Mouse (Mus musculus): ENCODE results near the gene H2afj. TPM values are rescaled to one million over a fixed set of nuclear protein-coding genes. Genes with fewer than 3 reads are reported as not detected.
"Not testable (repeated sequence)": the region's sequence is repeated elsewhere in the genome, so short reads cannot be mapped to it uniquely, and the experiment has no call there.

The H2afj gene
- 54.2 to 78.4 TPM (median 59.5 TPM) in 3 replicates for total RNA-seq (2017)

- ATAC-seq (replicated peaks; ENCODE audit: insufficient number of reproducible peaks, low FRiP score, low TSS enrichment, poor library complexity, severe bottlenecking) = peak; percentile 79
These were observed at the start of gene H2afj for GRCm38 (mm10) chr6:136808014-136808417. TSS of gene H2afj (plus strand) at chr6:136808244.

GRCm38 (mm10) chr6:136763912-136764311, 44.1 kb upstream of the H2afj start:
- ATAC-seq (replicated peaks; ENCODE audit: insufficient number of reproducible peaks, low FRiP score, low TSS enrichment, poor library complexity, severe bottlenecking) = no peak

- ATAC-seq (replicated peaks; ENCODE audit: insufficient number of reproducible peaks, low FRiP score, low TSS enrichment, poor library complexity, severe bottlenecking) = no peak
These were observed 38.9 kb upstream of the H2afj start for GRCm38 (mm10) chr6:136769143-136769542.

- no peak for ATAC-seq (replicated peaks; ENCODE audit: insufficient number of reproducible peaks, low FRiP score, low TSS enrichment, poor library complexity, severe bottlenecking)
These were observed 38.2 kb upstream of the H2afj start for GRCm38 (mm10) chr6:136769859-136770258.

GRCm38 (mm10) chr6:136776392-136776791, 31.7 kb upstream of the H2afj start:
- ATAC-seq (replicated peaks; ENCODE audit: insufficient number of reproducible peaks, low FRiP score, low TSS enrichment, poor library complexity, severe bottlenecking) = no peak

GRCm38 (mm10) chr6:136781377-136781986, 26.6 kb upstream of the H2afj start, which contains the start of gene Gucy2c:
TSS of gene Gucy2c (minus strand) at chr6:136781765.
- no peak for ATAC-seq (replicated peaks; ENCODE audit: insufficient number of reproducible peaks, low FRiP score, low TSS enrichment, poor library complexity, severe bottlenecking)

- no peak for ATAC-seq (replicated peaks; ENCODE audit: insufficient number of reproducible peaks, low FRiP score, low TSS enrichment, poor library complexity, severe bottlenecking)
These were observed 25.9 kb upstream of the H2afj start for GRCm38 (mm10) chr6:136782146-136782545.

GRCm38 (mm10) chr6:136782761-136783160, 25.3 kb upstream of the H2afj start:
- no peak for ATAC-seq (replicated peaks; ENCODE audit: insufficient number of reproducible peaks, low FRiP score, low TSS enrichment, poor library complexity, severe bottlenecking)

- ATAC-seq (replicated peaks; ENCODE audit: insufficient number of reproducible peaks, low FRiP score, low TSS enrichment, poor library complexity, severe bottlenecking) = no peak
These were observed 18.6 kb upstream of the H2afj start for GRCm38 (mm10) chr6:136789391-136789971.

- no peak for ATAC-seq (replicated peaks; ENCODE audit: insufficient number of reproducible peaks, low FRiP score, low TSS enrichment, poor library complexity, severe bottlenecking)
These were observed 14.9 kb upstream of the H2afj start for GRCm38 (mm10) chr6:136792884-136793758.

- ATAC-seq (replicated peaks; ENCODE audit: insufficient number of reproducible peaks, low FRiP score, low TSS enrichment, poor library complexity, severe bottlenecking) = no peak
These were observed 14.1 kb upstream of the H2afj start for GRCm38 (mm10) chr6:136793831-136794525.

GRCm38 (mm10) chr6:136795110-136795509, 12.9 kb upstream of the H2afj start:
- ATAC-seq (replicated peaks; ENCODE audit: insufficient number of reproducible peaks, low FRiP score, low TSS enrichment, poor library complexity, severe bottlenecking) = no peak

GRCm38 (mm10) chr6:136795850-136796249, 12.2 kb upstream of the H2afj start:
- no peak for ATAC-seq (replicated peaks; ENCODE audit: insufficient number of reproducible peaks, low FRiP score, low TSS enrichment, poor library complexity, severe bottlenecking)

GRCm38 (mm10) chr6:136797874-136798693, 10.0 kb upstream of the H2afj start:
- not testable (repeated sequence) for ATAC-seq (replicated peaks; ENCODE audit: insufficient number of reproducible peaks, low FRiP score, low TSS enrichment, poor library complexity, severe bottlenecking)

- ATAC-seq (replicated peaks; ENCODE audit: insufficient number of reproducible peaks, low FRiP score, low TSS enrichment, poor library complexity, severe bottlenecking) = no peak
These were observed 7.3 kb upstream of the H2afj start for GRCm38 (mm10) chr6:136800710-136801109.

- no peak for ATAC-seq (replicated peaks; ENCODE audit: insufficient number of reproducible peaks, low FRiP score, low TSS enrichment, poor library complexity, severe bottlenecking)
These were observed 6.8 kb upstream of the H2afj start for GRCm38 (mm10) chr6:136801274-136801673.

- ATAC-seq (replicated peaks; ENCODE audit: insufficient number of reproducible peaks, low FRiP score, low TSS enrichment, poor library complexity, severe bottlenecking) = 0 out of 2 replicates have a peak, but pooled peaks have one; percentile 1
These were observed 4.8 kb upstream of the H2afj start for GRCm38 (mm10) chr6:136803093-136803738.

All from monocyte, adult 5-6 weeks (primary cell).